Mouse (Mus musculus) heart, postnatal 0 days (tissue): ENCODE results near the gene Igf2bp3. TPM values are rescaled to one million over a fixed set of nuclear protein-coding genes. Genes with fewer than 3 reads are reported as not detected.
A peak's percentile ranks its signal among the peaks of the same experiment; 100 is the strongest.

Experiments
- ATAC-seq: fragments of 200-750 bp; cut with Nextera tagmentation; 2 replicates; pipeline ENCODE4 v1.8.0; 2017; ENCODE audit warnings: low read depth, moderate number of reproducible peaks, moderate library complexity; ENCODE audit not compliant: insufficient read depth
- DNase-seq: peaks from one replicate; pipeline ENCODE4 v3.0.0-alpha.2; 2016; ENCODE audit warnings: low spot score
- H3K27ac ChIP-seq: fragments of 300-500 bp; sonication (generic); 2 replicates; pipeline ENCODE4 v1.5.1; 2014; ENCODE audit warnings: low read depth, mild to moderate bottlenecking
- H3K27me3 ChIP-seq: fragments of 300-500 bp; sonication (generic); 2 replicates; pipeline ENCODE4 v1.6.1; 2014; ENCODE audit warnings: low read length, mixed read lengths; ENCODE audit not compliant: control insufficient read depth, insufficient read depth
- H3K36me3 ChIP-seq: fragments of 300-500 bp; sonication (generic); replicated peaks from 2 replicates; pipeline ENCODE4 v1.6.1; 2014; ENCODE audit warnings: low read length, mixed read lengths; ENCODE audit not compliant: control insufficient read depth, insufficient read depth
- H3K4me1 ChIP-seq: fragments of 300-500 bp; sonication (generic); 2 replicates; pipeline ENCODE4 v1.6.1; 2014; ENCODE audit warnings: antibody characterized with exemption; ENCODE audit not compliant: control insufficient read depth, insufficient read depth
- H3K4me2 ChIP-seq: fragments of 300-500 bp; sonication (generic); 2 replicates; pipeline ENCODE4 v1.6.1; 2014; ENCODE audit warnings: low read depth, mild to moderate bottlenecking, low read length, moderate library complexity
- H3K4me3 ChIP-seq: fragments of 300-500 bp; sonication (generic); 2 replicates; pipeline ENCODE4 v1.5.1; 2014; ENCODE audit warnings: low read depth, low read length
- H3K9ac ChIP-seq: fragments of 300-500 bp; sonication (generic); replicated peaks from 2 replicates; pipeline ENCODE4 v1.6.1; 2014; ENCODE audit warnings: low read depth, low read length, mixed read lengths
- H3K9me3 ChIP-seq: fragments of 300-500 bp; sonication (generic); replicated peaks from 2 replicates; pipeline ENCODE4 v1.6.1; 2016; ENCODE audit warnings: low read length; ENCODE audit not compliant: control insufficient read depth
- CTCF ChIP-seq: IDR thresholded peaks from 2 replicates; pipeline ENCODE4 v1.5.1; 2016; ENCODE audit warnings: antibody characterized with exemption, control low read depth, low read depth
- EP300 ChIP-seq: IDR thresholded peaks from 2 replicates; pipeline ENCODE4 v1.6.1; 2016; ENCODE audit warnings: antibody characterized with exemption, low read depth
- WGBS: fragments of 180-500 bp; shearing (Covaris S2); extraction: QIAGEN DNeasy Blood & Tissue Kit; methylation state at CpG from one replicate; pipeline ENCODE4 v1.1.7; 2014; 5-methylcytosine and 5-hydroxymethylcytosine counted together
- polyA plus RNA-seq: library from polyadenylated mRNA; unstranded; fragments of >200 nt; fragmentation: Nextera tagmentation; extraction: Ambion mirVana; gene quantifications from 2 replicates; pipeline ENCODE4 v1.2.1, GENCODE M21; 2015
- total RNA-seq: library from RNA; depleted of rRNA; stranded (reverse); fragments of >200 nt; gene quantifications from 2 replicates; pipeline ENCODE4 v1.2.3, GENCODE M21; 2014; ENCODE audit warnings: low replicate concordance

The Igf2bp3 gene
- total and polyA plus RNA-seq, 2 experiments from 2014 or later = 9.4 to 21.0 TPM

DNA sequence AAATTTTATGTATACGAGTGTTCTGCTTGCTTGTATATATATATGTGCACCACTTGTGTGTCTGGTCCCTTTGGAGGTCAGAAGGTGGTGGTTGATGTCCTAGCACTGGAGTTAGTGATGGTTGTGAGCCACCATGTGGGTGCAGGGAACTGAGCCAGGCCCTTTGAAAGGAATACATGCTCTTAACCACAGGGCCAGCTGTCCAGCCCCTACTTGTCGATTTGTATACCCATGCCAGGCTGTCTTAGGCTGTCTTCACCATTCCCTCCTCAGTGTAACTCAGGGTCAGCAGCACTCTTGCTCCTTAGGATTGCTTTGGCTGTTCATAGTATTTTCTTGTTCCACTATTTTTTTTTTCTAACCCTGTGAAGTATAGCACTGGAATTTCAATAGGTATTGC, 136.9 kb downstream of the Igf2bp3 start:
- Histone ChIP-seq H3K36me3 (0 out of 2 replicates have a peak, but pooled peaks cover 5% of the 10 kb centered on the region), H3K9ac (no peak overlapping the region), H3K27me3 (no peaks in the 10 kb centered on the region), H3K4me1 (peaks cover 11% of the 10 kb centered on the region; the same call in 1 of the 2 replicates), H3K4me3 (no peak overlapping the region), H3K9me3 (no peaks in the 10 kb centered on the region), H3K27ac (no peak overlapping the region), H3K4me2 (no peak overlapping the region)
- no peak for DNase-seq
- WGBS = 83% methylated on average over 2 of the region's 2 CpGs
- no peak for ATAC-seq
- no peak for TF ChIP-seq CTCF
- TF ChIP-seq EP300 = no peak

DNA sequence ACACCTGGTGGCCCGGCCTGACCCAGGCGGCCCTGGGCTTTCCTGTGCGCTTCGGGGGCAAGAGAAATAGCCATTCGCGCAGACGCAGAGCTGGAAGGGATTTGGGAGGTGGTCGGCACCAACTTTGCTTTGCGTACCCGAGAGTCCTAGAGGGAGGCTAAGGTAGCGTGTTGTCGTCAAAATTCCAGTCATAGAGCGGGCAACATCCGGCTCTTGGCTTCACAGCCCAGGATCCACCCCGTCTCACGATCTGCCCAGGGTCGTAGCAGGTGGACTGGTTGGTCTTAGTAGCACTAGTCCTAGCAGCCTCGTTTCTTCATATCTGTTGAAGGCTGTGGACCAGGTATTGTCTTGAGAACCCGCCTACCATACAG, 140.7 kb downstream of the Igf2bp3 start:
- H3K36me3 ChIP-seq = 0 out of 2 replicates have a peak, but pooled peaks cover 4% of the 10 kb centered on the region
- peak overlapping the region; percentile 88 for H3K4me2 ChIP-seq
- H3K4me3 ChIP-seq = peak overlapping the region; percentile 76
- TF ChIP-seq EP300 (no peak), CTCF (no peak)
- peak overlapping the region; percentile 87 for H3K9ac ChIP-seq
- no peaks in the 10 kb centered on the region for H3K9me3 ChIP-seq
- ATAC-seq (peak; percentile 42; the same call in 1 of the 2 replicates), DNase-seq (peak; percentile 9)
- WGBS = 1% methylated on average over 19 of the region's 19 CpGs
- peak overlapping the region; percentile 79 for H3K27ac ChIP-seq
- H3K27me3 ChIP-seq = no peaks in the 10 kb centered on the region
- H3K4me1 ChIP-seq = peaks cover 11% of the 10 kb centered on the region; the same call in 1 of the 2 replicates

DNA sequence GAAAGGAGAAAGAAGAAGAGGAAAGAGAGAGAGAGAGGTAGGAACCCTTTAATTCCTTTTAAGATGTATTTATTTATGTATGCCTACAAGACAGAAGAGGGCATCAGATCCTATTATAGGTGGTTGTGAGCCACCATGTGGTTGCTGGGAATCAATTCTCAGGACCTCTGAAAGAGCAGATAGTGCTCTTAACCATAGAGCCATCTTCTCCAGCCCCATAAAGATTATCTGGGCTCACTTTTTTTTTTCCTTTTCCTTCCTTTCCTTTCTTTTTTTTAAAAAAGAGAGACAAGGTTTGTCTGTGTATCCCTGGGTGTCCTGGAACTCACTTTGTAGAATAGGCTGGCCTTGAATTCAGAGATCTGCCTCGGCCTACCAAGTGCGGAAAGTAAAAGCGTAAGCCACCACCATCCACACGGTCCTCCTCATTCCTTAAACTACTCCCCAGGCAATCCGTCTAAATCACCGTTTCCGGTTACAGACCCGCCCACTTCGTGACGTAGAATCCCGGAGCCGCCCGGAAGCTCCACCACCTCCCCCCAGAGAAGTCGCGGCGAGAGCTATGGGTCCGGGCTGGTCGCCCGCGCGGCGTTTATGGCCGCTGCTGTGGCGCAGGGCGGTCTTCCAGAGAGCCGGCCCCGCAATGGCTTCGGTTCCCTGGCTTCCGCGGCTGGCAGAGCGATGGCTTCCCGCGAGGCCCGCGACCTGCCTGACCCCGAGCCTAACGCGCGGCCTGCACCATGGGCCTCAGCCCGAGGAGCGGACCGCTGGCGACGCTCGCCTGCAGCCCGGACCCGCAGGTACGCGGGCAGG, 141.2 kb downstream of the Igf2bp3 start, which contains the start of gene Malsu1:
Malsu1 (plus strand) TSS at position 492 of the 813 bp plus-strand sequence.
- TF ChIP-seq CTCF (no peak), EP300 (no peak)
- peak; percentile 98 for ATAC-seq
- under 1% methylated on average over 47 of the region's 49 CpGs for WGBS
- no peaks in the 10 kb centered on the region for H3K27me3 ChIP-seq
- H3K4me1 ChIP-seq = peaks cover 11% of the 10 kb centered on the region; the same call in 1 of the 2 replicates
- peak within 1 kb of the TSS; percentile 79 for H3K27ac ChIP-seq
- peak within 1 kb of the TSS; percentile 76 for H3K4me3 ChIP-seq
- peak within 1 kb of the TSS; percentile 87 for H3K9ac ChIP-seq
- H3K4me2 ChIP-seq = peak within 1 kb of the TSS; percentile 88
- DNase-seq = peak; percentile 94
- H3K9me3 ChIP-seq = no peaks in the 10 kb centered on the region
- H3K36me3 ChIP-seq = 0 out of 2 replicates have a peak, but pooled peaks cover 4% of the 10 kb centered on the region

DNA sequence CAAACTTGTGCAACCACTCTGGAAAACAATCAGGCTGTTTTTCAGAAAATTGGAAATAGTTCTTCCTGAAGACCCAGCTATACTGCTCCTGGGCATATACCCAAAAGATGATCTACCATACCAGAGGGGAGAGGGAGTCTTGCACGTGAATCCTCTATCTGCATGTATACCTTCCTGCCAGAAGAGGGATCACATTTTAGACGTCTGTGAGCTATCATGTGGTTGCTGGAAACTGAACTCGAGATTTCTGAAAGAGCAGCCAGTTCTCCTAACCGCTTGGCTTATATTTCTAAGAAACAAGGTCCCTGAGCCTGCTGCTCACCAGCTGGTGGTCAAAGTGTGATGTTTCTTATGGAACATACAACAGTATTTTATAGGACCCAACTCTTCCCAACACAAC, 146.4 kb downstream of the Igf2bp3 start:
- no peak overlapping the region for H3K4me3 ChIP-seq
- no peak overlapping the region for H3K9ac ChIP-seq
- WGBS = 31% methylated on average over 3 of the region's 4 CpGs
- DNase-seq (no peak), ATAC-seq (no peak)
- H3K4me1 ChIP-seq = no peaks in the 10 kb centered on the region
- no peak overlapping the region for H3K27ac ChIP-seq
- no peaks in the 10 kb centered on the region for H3K27me3 ChIP-seq
- H3K9me3 ChIP-seq = no peaks in the 10 kb centered on the region
- H3K36me3 ChIP-seq = no peaks in the 10 kb centered on the region
- TF ChIP-seq EP300 = no peak
- TF ChIP-seq CTCF = no peak
- H3K4me2 ChIP-seq = no peak overlapping the region

DNA sequence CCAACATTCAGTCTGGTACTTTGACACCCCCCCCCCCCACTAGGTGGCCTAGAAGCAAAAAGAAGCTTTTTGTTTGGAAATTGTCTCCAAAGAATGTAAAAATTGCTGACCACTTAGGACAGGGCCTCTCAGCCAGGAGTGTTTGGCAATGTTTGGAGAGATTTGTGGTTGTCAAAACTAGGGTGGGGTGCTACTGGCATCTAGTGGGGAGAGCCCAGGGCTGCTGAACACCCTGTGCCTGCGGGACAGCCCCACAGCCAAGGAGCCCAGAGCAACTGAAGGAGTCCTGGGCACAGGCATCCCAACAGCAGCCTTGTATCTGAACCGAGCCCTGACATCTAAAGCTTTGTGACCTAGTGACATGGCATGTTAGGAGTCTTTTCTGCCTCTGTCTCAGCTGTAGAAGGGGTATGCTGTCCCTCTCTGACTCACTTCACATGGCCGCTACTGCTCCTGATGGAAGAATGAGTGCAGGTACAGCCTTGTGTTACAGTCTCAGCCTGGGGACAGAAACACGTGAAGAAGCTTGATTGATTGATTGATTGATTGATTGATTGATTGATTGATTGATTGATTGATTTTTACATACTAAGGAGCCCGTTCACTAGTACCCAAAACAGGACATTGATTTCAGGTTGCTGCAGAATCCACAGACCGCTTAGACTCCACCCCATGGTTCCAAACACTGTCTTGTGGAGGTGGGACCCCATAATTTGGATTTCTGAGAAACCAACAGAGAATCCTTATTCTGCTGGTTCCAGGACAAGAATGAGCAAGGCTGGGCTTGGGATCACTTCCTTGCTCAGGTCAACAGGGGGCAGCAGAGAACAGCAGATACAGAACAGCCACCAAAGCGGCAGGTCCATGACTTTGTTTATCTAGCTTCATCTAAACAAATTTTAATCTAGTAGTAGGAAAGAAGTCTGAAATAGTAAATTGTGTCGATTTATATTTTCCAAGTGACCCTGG, 157.4 kb downstream of the Igf2bp3 start:
- WGBS = 35% methylated on average over 8 of the region's 8 CpGs
- no peak overlapping the region for H3K27ac ChIP-seq
- H3K4me1 ChIP-seq = no peaks in the 10 kb centered on the region
- TF ChIP-seq CTCF (peak; percentile 90), EP300 (no peak)
- no peaks in the 10 kb centered on the region for H3K36me3 ChIP-seq
- DNase-seq (peak; percentile 54), ATAC-seq (no peak; the same call in 1 of the 2 replicates)
- no peaks in the 10 kb centered on the region for H3K27me3 ChIP-seq
- no peak overlapping the region for H3K9ac ChIP-seq
- H3K9me3 ChIP-seq = no peaks in the 10 kb centered on the region
- no peak overlapping the region for H3K4me2 ChIP-seq
- H3K4me3 ChIP-seq = no peak overlapping the region
